Mouse (Mus musculus): Measurements from ENCODE around the gene Apex1.

- no peak for TF ChIP-seq CTCF (IDR thresholded peaks at IDR 0.05; ENCODE audit: borderline replicate concordance, insufficient read depth, low read depth, low read length)
- TF ChIP-seq POLR2A (IDR thresholded peaks at IDR 0.05; ENCODE audit: borderline replicate concordance, insufficient read depth, low read length) = no peak
Measured at GRCm38 (mm10) chr14:50969558-50970544, 45.1 kb downstream of the Apex1 start.

Data from cerebellum, adult 2 months (tissue).